Mouse (Mus musculus) ZHBTc4 (cell line): ENCODE results near the gene Cfap99.

Experiments
- DNase-seq: peaks from one replicate; pipeline ENCODE4 v3.0.0-alpha.2; 2011; ENCODE audit warnings: low read depth, low spot score

Gene Cfap99

DNA sequence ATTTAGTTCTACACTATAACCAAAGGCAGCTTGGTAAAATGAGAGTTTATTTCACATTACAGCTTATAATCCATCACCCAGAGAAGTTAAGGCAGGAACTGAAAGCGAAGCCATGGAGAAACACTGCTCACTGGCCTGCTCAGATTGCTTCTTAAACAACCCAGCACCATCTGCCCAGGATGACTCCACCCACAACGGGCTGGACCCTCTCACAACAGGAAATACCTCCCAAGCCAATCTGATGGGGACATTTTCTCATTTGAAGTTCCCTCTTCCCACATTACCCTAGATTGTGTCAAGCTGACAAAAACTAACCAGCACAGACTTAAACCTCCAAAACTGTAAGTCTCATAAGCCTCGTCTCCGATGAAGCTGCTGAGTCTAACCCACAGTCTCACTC lies 10.3 kb upstream of the Cfap99 start:
- DNase-seq, result no peak

DNA sequence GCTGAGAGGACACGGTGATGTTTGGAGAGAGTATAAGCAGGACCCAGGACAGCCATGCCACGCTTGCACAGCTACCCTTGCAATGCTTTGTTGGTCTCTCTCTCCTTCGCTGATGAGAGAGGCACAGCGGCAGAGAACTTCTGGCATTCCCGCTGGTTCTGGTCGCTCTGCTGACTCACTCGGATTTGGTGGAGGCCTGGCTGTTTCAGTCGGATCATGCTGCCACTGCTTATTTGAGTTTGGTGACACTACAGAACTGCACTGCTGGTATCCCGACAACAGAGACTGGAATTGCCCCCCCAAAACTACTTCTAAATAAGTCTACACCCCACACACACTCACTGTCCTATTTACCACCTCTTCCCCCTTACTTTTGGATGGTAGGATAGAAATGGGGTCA lies 9.2 kb upstream of the Cfap99 start:
- DNase-seq, result no peak

DNA sequence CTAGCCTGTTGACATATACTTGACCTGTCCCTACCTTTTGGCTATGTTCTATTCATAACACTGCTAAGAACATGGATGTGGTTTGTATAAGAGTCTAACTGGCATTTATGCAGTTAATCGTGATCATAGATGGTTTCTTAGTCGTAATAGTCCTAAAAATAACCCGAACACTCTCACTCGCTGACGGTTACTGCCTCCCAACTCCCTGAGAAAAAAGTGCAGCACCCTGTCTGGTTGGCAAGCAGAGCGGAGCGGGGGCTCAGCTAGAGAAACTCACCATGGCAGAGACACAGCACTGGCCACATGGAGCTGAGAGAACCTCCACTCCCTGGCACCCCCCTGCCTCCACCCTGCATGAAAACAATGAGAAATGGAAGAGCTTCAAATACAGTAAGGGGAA lies 7.4 kb upstream of the Cfap99 start:
- no peak for DNase-seq

DNA sequence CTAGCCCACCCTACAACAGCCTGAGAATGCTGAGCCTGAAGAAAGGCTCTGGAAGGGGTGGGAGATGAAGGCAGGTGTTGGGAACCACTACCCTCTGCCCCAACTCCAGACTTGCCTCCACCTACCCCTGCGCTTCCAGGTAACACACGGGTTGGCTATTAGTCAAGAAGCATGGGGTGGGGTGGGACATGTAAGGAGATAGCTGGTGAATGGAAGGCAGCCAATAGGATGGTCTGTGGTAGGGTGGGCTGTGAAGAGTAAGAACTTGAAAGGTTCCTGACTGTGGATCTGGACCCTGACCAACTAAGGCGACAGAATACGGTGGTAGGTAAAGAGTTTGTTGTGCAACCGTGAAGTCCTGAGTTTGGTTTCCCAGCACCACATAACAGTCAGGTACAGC lies 5.0 kb upstream of the Cfap99 start:
- no peak for DNase-seq

DNA sequence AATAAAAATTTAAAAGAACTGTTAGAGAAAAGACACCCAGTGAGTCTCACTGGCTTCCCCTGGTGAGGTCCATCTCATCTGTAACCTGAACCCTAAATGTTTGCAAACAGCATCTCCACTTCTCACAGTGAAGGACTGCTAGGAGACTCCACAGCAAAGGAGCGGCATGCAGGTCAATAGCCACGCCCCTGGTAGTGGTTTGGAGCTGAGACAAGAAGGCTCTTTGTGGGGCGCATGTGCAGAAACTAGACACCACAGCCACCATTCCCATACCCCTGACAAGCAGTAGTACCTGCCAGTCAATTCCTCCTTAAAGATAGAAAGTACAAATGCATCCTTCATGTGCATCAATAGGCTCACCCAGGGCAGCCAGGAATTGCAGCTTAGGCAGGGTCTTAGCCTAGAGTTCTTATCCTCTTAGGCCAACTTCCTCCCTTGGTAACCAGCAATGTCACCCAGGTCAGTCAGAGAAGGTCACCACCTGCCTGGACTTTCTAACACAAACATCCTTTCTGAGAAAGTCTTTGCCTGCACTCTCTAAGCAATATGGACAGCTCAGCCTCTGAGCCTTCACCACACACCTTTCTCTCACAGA lies 4.1 kb upstream of the Cfap99 start:
- peak; percentile 72 for DNase-seq

DNA sequence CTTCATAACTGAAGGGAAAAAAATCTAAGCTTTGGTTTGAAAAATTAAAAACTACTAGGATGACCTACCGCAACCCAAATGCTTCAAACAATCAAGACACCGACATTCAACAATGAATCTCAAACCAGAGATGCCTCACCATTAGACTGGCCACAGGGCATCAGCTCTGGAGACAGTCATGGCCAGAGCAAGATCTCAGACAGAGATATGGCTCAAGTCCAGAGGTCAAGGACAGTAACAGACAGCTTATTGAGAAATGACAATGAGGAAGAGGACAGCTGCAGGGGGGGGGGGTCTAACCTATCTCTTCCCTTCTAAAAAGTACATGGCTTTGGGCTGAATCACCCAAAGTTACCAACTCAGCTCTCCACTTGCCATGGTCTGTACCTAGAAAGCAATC lies 3.1 kb upstream of the Cfap99 start:
- no peak for DNase-seq

DNA sequence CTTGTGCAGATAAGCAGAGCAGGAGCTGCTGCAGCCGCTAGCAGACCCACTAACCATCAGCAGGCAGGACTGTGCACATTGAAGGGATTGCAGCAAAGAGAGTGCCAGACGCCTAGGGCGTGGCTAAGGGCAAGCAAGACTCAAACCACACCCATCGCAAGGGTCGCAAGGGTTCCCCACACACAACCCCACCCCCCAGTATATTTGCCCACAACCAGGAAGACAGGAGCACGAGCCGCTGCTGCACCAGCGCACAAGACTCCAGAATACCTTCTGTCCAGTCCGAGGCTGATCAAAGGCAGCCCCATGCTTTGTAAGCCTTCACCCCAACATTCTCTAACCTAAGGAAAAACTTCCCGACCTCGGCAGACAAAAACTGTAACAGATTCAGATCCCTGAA lies 1.9 kb upstream of the Cfap99 start:
- DNase-seq, result peak; percentile 61

DNA sequence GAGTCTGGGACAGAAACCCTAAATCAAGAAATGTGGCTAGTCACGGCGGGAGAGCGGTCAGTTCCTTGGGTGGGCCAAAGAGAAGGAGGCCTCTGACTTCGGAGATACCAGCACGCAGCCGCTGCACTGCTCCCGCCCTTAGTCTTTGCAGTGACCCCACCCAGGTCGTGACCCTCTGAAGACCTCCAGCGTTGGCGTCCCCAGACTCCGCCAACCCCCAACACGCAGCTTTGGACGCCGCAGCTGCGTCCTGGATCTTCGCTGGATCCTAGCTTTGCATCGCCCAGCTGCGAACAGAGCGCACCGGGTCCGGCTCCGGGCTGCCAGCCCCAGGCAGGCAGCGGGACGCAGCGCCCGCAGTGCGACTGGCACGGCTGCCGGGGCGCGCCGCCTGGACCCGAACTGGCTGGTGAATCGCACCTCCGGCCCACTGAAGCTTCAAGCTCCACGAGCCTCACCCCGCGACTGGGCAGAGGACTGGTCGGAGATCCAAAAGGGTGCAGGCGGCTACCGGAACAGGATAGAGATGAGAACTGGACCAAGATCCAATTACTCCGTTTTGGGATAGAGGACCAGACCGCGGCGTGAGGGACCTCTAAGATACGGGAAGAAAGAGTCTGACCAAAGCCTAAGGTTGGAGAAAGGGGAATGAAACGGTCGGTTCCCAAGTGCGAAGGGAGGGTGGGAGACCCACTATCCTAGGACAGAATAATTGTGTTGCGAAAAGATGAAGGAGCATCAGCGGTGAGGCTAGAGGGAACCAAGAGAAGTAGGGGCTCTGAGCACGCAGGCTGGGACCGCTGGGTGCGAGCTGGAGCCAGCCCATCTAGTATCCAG lies 1.2 kb upstream of the Cfap99 start:
- DNase-seq, result peak; percentile 76

DNA sequence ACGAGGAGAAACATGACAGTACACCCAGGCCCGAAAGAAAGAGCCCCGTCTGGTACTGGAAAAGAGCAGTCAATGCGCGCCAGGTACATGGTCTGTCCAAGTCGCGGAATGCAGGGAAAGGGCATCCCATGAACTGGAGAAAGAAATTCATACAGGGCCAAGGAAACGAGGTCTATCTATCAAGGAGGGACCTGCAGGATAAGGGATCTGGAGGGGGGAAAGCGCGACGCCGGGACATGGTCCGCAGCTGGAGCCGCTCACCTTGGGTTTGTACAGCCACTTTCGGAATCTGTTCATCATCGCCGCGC lies 608 bp upstream of the Cfap99 start:
- DNase-seq, result no peak

DNA sequence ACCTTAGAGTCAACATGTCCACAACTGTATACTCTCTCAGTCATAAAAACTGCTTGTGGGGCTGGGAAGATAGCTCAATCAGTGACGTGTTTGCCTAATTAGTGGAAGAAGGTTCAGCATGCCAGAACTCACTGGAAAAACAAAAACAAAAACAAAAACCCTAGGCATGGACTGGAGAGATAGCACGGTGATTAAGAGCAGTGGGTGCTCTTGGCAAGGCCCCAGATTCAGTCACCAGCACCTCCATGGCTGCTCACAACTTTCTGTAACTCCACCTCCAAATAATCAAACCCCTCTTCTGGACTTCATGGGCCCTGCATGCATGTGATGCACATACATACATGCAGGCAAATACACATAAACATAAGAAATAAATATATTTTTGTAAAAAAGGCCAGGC lies 886 bp downstream of the Cfap99 start:
- DNase-seq, result no peak

DNA sequence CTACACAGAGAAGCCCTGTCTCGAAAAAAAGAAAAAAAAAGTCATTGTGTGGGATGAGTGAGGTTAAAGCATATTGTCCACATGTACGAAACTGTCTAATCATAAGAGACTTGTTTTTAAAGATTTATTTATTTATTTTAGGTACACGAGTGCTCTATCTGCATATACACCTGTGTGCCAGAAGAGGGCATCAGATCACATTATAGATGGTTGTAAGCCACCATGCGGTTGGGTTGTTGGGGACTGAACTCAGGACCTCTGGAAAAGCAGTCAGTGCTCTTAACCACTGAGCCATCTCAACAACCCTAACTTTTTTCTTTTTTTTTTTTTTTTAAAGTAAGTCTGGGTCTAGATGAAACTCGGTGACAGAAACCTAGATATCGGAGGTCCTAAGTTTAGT lies 5.0 kb downstream of the Cfap99 start:
- peak; percentile 70 for DNase-seq

DNA sequence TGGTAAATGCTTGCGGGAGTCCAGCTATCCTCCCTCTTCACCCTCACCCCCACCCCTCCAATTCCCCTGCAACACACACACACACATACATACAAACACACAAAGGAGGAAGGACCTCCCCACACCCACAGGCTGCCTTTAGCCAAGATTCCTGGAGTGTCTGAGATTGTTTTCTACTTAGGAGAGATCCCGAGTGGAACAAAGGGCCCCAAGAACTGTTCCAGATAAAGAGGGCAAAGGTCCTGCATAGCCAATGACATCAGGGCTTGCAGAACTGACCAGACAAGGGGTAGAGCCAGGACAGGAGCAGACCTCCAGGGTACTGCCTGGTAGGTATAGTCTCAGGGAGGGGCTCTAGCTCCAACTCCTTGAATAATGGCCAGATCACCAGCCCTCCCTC lies 6.3 kb downstream of the Cfap99 start:
- no peak for DNase-seq

DNA sequence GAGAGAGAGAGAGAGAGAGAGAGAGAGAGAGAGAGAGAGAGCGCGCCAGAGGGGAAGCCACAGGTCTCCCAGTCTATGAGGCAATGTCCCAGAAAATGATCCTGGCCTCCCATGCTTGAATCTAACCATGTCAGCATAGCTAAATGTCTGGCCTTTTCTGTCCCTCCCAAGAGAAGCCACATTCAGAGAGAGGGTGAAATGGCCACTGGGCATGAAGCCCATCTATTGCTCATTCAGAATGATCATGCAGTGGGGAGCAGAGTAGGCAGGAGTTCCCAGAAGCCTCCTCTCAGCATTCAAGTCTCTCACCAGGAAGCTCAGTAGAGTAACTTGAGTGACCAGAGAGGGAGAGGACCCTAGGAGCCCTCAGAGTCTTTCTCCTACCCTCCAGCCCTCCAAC lies 6.7 kb downstream of the Cfap99 start:
- DNase-seq, result no peak

DNA sequence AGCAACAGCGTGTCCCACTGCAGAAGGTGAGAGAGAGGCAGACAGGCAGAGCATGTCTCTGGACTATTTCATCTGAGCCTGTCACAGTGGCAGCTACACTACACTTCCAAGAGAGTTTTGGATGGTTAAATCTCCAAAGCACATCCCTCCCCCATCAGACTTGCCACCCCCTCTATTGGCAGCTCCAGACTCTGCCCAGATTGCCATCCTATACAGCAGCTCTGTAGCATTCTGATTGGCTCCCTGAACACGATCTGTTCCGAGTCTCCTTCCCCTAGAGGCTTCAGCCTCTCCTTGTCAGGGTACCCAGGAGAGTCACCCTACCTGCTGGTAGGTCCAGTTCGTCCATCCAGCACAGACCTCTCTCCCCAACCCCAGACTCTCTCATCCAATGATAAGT lies 9.7 kb downstream of the Cfap99 start:
- no peak for DNase-seq

DNA sequence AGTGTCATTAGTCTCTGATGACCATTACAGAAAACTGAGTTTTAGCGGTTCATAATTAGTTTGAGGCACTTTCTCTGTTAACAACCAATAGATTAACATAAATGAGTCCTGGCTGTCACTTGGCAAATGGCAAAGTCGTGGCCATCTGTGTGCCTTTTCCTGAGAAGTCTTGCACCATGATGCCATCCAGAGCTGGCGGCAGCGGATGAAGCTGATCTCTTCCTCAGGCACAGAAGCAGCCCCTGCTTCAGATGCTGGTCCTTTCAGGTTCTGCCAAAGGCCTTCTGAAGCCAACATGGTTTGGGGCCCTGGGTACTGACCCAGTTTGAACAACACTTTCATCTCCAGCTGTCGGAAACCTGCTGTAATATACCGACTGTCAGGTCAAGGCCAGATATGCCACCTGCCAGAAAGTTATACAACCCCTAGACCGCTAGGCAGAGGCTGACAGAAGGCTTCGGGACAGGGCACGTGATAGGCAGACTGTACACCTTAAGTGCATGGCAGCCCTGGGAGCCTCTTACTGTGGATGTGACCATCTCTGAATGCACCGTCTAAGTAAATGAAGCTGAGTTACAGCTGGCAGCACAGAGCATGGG lies 10.6 kb downstream of the Cfap99 start:
- DNase-seq, result no peak

DNA sequence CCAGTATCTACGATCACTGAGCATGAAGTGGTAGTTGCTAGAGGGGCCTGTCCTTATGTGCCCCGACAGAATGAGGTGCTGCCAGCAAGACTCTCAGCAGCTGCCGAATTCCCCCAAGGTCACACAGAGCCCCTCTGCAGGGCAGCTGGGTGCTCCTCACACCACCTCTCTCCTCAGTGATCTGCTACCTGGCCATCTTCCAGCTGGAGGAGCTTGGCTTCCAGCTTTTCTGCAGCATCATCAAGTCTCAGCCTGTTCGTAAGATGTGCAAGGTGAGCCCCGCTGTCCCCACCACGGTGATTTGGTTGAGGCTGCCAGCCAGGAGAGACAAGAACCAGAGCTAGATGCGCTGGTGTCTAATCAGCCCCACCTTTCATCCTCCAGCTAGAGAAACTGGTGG lies 14.0 kb downstream of the Cfap99 start:
- no peak for DNase-seq

DNA sequence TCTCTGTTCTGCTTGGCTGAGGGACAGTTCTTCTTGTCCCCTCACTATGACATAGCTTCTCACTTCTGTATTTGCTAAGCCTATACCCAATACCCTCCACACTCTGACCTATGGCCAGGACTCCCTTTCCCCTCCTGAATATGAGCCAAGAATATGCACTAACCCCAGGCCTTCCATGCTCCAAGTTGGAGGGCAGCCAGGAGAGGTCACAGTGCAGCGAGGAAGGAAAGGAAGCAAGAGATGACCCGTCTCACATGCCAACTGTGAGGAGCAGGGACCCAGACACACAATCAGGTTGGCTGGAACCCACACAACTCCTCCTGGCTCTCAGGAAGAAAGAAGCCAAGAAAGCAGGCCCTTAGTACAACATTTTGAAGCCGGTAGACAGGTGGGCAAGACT lies 20.6 kb downstream of the Cfap99 start:
- no peak for DNase-seq

DNA sequence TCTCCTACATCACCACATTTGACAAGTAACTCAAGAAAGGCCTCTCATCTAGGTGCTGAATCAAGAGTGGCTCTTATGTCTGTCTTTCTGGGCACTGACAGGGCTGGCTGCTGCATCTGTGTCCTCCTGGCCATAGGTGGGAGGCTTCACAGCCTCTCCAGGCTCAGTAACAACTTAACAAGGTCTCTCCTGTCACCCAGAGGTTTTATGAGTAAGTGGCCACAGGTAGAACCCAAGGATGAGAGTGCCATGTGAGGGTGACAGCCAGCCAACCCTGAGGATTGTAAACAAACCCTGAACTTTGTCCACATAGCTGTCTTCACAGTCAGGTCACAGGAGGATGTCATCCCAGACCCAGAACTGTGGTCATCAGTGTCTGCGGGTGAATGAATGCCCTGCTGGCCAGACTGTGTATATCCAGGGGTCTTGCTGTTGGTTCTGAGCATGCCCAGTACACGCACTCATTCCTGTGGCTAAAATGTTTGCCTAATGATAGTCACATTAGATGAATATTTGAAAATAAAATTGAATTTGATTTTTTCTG lies 31.2 kb downstream of the Cfap99 start:
- DNase-seq, result no peak

DNA sequence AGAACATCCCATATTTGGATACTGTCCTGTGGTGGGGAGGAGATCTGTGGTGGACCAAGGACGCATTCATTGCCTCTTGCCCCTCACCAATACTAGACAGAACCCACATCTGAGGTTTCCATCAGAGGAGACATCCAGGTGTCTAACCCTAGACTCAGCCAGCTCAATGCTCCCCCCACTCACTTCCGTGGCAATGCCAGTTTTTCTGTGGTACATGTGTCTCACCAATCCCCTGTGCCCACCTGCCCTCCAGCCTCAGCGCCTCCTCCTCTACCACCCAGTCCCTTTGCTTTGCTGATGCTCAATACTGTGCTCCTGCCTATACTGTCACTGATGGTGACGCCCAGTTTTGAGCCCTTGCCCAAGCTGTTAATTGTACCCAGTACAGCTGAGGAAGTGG lies 32.8 kb downstream of the Cfap99 start:
- DNase-seq, result no peak

DNA sequence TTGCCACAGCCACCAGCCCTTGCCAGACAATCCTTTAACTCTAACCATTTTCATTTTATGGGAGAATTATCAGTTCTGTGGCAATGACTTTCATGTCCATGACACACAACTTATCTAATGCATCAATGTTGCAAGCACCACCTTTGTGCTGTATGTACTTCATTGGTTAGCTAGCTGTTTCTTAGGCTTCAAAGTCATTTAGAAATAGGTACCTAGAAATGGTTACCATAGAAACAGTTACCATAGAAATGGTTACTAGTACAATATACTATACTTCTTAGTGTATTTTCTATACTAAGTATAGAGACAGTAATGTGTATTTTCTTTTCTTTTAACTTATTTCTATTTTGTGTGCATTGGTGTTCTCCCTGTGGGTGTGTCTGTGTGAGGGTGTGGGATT lies 36.9 kb downstream of the Cfap99 start:
- no peak for DNase-seq

DNA sequence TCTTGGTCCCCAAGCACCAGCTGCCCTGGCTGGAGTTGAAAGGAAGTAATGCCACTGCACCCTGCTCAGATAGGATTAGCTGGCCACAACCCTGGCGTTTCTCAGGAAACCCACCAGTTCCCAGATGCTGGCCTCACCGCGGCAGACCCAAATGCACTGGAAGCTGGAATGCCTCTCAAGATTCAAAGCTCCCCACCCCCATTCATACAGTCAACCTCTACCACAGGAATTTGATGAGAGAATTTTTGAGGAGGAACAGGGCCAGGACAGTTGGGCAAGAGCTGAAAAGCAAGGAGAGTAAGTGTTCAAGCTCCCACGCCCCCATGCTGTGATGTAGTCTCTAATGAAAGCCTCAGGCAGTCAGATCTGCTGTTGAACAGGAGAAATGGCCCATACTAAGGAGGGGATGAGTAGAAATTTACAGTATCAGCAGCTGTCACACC lies 37.9 kb downstream of the Cfap99 start:
- peak; percentile 65 for DNase-seq

DNA sequence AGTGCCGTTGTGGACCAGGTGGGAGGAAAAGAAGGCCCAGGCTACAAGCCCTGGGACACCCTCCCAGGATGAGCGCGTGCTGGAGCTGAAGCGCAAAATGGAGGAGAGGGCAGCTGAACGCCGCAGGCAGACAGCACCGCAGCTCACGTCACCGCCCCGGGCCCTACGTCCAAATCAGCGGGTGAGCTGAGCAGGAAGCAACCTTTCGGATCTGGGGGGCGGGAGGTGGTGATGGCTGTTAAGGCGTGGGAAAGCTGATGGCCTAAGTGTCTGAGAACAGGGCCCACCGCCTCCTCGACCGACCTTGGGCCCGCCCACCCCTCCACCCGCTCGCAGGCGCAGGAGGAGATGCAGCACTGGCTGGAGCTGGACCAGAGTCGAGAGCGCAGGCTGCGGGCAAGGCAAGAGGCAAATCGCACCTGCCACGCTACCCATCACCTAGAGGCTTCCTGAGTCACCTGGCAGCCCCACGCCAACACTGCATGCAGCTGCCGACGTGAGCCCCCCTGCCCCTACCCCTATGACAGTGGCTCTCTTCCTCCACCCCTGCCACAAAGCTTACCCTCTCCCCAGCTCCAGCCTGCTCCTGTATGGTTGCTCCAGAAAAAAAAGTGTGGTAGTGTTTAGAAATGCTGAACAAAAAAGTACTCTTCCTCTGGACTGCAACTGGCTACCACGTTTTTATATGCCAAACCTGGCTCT lies 38.6 kb downstream of the Cfap99 start:
- DNase-seq, result peak; percentile 87
